Mouse (Mus musculus): ENCODE data around the gene Rtl6. TPM values are rescaled to one million over a fixed set of nuclear protein-coding genes. Genes with fewer than 3 reads are reported as not detected.

Rtl6 gene
- polyA plus RNA-seq, 1 experiment from 2014 or later: 1.1 TPM

- Histone ChIP-seq H3K27me3 (no peaks in the 10 kb centered on the region), H3K27ac (no peak overlapping the region), H3K4me2 (no peak overlapping the region), H3K4me1 (replicated peaks) (no peaks in the 10 kb centered on the region), H3K36me3 (no peaks in the 10 kb centered on the region), H3K4me3 (replicated peaks) (no peak overlapping the region), H3K9me3 (replicated peaks) (no peaks in the 10 kb centered on the region), H3K9ac (no peak overlapping the region)
- DNase-seq (no peak), ATAC-seq (ENCODE audit: low read depth) (no peak)
- WGBS (ENCODE audit: insufficient replicate concordance): 69% methylated on average over 2 of the region's 2 CpGs
These were observed 21.7 kb downstream of the Rtl6 start for GRCm38 (mm10) chr15:84535953-84536352.

DNA sequence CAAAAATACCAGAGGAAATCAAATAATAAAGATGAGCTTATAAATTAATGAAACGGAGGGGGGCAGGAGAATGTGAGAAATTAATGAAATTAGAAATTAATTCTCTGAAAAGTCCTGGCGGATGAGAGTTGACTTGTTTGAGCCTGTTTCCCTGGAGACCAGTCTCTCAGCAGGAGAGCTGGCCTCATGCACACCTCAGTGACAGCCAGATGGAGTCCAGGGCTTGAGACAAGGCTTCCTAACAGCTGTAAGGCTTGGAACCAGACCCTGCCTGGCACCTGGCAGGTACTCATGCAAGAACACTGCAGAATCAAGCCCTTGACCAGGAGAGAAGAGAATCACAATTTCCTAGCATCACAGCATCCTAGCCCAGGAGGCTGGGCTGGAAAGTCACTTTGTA, 25.4 kb downstream of the Rtl6 start:
- no peak overlapping the region for H3K4me3 ChIP-seq (replicated peaks)
- H3K36me3 ChIP-seq: no peaks in the 10 kb centered on the region
- H3K9ac ChIP-seq: no peak overlapping the region

DNA sequence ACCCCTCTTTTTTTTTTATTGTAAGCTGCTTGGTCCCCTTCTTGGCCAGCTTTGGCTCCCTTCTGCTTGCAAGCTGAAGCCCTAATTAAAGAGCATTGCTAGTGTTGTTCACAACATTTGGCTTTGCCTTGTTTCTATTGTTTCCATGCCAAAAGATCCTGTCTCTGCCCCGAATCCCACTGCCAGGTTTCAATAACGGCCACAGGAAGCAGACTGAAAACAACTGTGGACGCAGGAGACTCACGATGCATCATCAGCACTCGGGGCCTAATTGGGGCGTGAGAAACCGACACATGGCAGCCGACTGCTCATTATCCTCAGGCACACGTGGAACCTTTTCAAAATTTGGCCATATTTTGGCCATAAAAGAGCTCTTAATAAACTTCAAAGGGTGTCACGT, 26.1 kb downstream of the Rtl6 start:
- ATAC-seq (ENCODE audit: low read depth): no peak
- 47% methylated on average over 10 of the region's 10 CpGs for WGBS (ENCODE audit: insufficient replicate concordance)
- no peaks in the 10 kb centered on the region for H3K9me3 ChIP-seq (replicated peaks)
- no peak overlapping the region for H3K4me2 ChIP-seq
- no peaks in the 10 kb centered on the region for H3K36me3 ChIP-seq
- H3K27ac ChIP-seq: no peak overlapping the region
- H3K4me1 ChIP-seq (replicated peaks): no peaks in the 10 kb centered on the region
- no peak overlapping the region for H3K9ac ChIP-seq
- DNase-seq: no peak
- no peaks in the 10 kb centered on the region for H3K27me3 ChIP-seq
- H3K4me3 ChIP-seq (replicated peaks): no peak overlapping the region

More for the DNA sequence above, 25.4 kb downstream of the Rtl6 start:
- WGBS (ENCODE audit: insufficient replicate concordance): 60% methylated on average over 2 of the region's 2 CpGs
- Histone ChIP-seq H3K9me3 (replicated peaks) (no peaks in the 10 kb centered on the region), H3K4me2 (no peak overlapping the region), H3K27ac (no peak overlapping the region), H3K4me1 (replicated peaks) (no peaks in the 10 kb centered on the region), H3K27me3 (no peaks in the 10 kb centered on the region)
- no peak for DNase-seq
- ATAC-seq (ENCODE audit: low read depth): no peak

- H3K9me3 ChIP-seq (replicated peaks): no peaks in the 10 kb centered on the region
- DNase-seq (no peak), ATAC-seq (ENCODE audit: low read depth) (no peak)
- no peak overlapping the region for H3K27ac ChIP-seq
- H3K4me3 ChIP-seq (replicated peaks): no peak overlapping the region
- no peaks in the 10 kb centered on the region for H3K36me3 ChIP-seq
- H3K4me1 ChIP-seq (replicated peaks): no peaks in the 10 kb centered on the region
- H3K27me3 ChIP-seq: no peaks in the 10 kb centered on the region
- no peak overlapping the region for H3K9ac ChIP-seq
- no peak overlapping the region for H3K4me2 ChIP-seq
- 53% methylated on average over 14 of the region's 14 CpGs for WGBS (ENCODE audit: insufficient replicate concordance)
These were observed 30.7 kb downstream of the Rtl6 start for GRCm38 (mm10) chr15:84526921-84527320.

GRCm38 (mm10) chr15:84525222-84525883, 32.3 kb downstream of the Rtl6 start:
- Histone ChIP-seq H3K9ac (no peak overlapping the region), H3K4me1 (replicated peaks) (no peaks in the 10 kb centered on the region), H3K27me3 (no peaks in the 10 kb centered on the region), H3K36me3 (no peaks in the 10 kb centered on the region), H3K27ac (no peak overlapping the region), H3K4me2 (no peak overlapping the region), H3K4me3 (replicated peaks) (no peak overlapping the region), H3K9me3 (replicated peaks) (no peaks in the 10 kb centered on the region)
- ATAC-seq (ENCODE audit: low read depth) (no peak), DNase-seq (no peak)
- WGBS (ENCODE audit: insufficient replicate concordance): 56% methylated on average over 5 of the region's 5 CpGs

DNA sequence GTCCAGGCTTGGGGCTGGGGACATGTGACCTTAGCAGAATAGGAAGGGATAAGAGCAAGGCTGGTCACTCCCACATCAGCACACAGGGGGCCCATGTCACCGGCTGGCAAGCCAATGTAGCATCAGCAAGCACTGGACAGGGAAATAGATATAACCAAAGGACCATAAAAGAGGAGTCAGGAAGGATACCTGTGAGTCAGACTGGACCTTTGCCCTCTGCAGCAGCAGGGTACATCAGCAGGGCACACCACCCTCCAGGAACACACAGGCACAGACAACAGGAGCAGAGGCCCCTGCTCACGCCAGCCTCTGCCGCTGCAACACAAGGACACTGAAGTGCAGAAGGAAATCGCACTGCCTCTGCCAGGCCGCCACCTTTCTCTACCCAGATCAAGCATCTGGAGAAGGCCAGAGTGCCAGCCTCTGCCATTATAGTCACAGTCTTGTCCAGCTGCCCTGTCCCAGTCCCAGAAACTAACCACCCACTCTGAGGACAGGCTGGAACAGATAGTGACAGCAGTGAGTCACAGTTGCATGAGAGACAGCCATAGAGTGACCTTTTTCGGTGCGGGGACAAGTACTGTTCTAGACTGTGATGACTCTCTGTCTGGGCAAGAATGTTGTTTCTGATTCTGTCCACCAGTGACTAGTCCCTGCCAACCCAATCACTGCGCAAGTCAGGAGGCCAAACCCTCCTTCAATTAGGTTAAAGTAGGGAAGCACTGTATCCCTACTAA, 34.5 kb downstream of the Rtl6 start:
- no peaks in the 10 kb centered on the region for H3K36me3 ChIP-seq
- ATAC-seq (ENCODE audit: low read depth) (no peak), DNase-seq (no peak)
- H3K4me1 ChIP-seq (replicated peaks): no peaks in the 10 kb centered on the region
- WGBS (ENCODE audit: insufficient replicate concordance): 70% methylated on average over 8 of the region's 8 CpGs
- H3K4me3 ChIP-seq (replicated peaks): no peak overlapping the region
- H3K27me3 ChIP-seq: no peaks in the 10 kb centered on the region
- H3K9me3 ChIP-seq (replicated peaks): no peaks in the 10 kb centered on the region
- no peak overlapping the region for H3K27ac ChIP-seq
- H3K9ac ChIP-seq: no peak overlapping the region
- H3K4me2 ChIP-seq: no peak overlapping the region

- DNase-seq: no peak
- no peaks in the 10 kb centered on the region for H3K9me3 ChIP-seq (replicated peaks)
- H3K27ac ChIP-seq: no peak overlapping the region
- no peaks in the 10 kb centered on the region for H3K4me1 ChIP-seq (replicated peaks)
- H3K4me2 ChIP-seq: no peak overlapping the region
- H3K4me3 ChIP-seq (replicated peaks): no peak overlapping the region
- WGBS (ENCODE audit: insufficient replicate concordance): 57% methylated on average over 4 of the region's 4 CpGs
- H3K9ac ChIP-seq: no peak overlapping the region
- ATAC-seq (ENCODE audit: low read depth): no peak
- no peaks in the 10 kb centered on the region for H3K27me3 ChIP-seq
- H3K36me3 ChIP-seq: no peaks in the 10 kb centered on the region
These were observed 36.1 kb downstream of the Rtl6 start for GRCm38 (mm10) chr15:84521486-84521885.

DNA sequence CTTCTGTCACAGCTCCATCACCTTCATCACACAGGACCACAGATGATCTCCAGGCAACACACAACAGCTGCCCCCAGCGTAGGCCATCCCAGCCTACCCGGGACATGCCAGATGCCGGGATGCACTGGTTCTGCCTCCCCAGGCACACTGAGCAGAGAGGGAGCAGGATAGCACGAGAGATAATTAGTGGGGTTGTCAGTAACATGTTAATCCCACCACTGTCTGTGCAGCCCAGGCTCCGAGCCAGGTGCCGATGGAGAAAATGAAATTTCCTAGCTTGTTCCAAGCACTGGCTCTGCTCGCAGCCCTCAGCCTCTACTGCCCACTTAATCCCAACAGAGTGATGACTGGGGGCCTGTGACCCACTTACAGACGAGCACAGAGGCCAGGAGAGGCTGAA, 39.1 kb downstream of the Rtl6 start:
- H3K9me3 ChIP-seq (replicated peaks): no peaks in the 10 kb centered on the region
- H3K27me3 ChIP-seq: no peaks in the 10 kb centered on the region
- no peak for DNase-seq
- no peaks in the 10 kb centered on the region for H3K36me3 ChIP-seq
- H3K27ac ChIP-seq: no peak overlapping the region
- H3K4me2 ChIP-seq: no peak overlapping the region
- no peak overlapping the region for H3K4me3 ChIP-seq (replicated peaks)
- WGBS (ENCODE audit: insufficient replicate concordance): 66% methylated on average over 8 of the region's 8 CpGs
- H3K4me1 ChIP-seq (replicated peaks): no peaks in the 10 kb centered on the region
- no peak for ATAC-seq (ENCODE audit: low read depth)
- H3K9ac ChIP-seq: no peak overlapping the region

DNA sequence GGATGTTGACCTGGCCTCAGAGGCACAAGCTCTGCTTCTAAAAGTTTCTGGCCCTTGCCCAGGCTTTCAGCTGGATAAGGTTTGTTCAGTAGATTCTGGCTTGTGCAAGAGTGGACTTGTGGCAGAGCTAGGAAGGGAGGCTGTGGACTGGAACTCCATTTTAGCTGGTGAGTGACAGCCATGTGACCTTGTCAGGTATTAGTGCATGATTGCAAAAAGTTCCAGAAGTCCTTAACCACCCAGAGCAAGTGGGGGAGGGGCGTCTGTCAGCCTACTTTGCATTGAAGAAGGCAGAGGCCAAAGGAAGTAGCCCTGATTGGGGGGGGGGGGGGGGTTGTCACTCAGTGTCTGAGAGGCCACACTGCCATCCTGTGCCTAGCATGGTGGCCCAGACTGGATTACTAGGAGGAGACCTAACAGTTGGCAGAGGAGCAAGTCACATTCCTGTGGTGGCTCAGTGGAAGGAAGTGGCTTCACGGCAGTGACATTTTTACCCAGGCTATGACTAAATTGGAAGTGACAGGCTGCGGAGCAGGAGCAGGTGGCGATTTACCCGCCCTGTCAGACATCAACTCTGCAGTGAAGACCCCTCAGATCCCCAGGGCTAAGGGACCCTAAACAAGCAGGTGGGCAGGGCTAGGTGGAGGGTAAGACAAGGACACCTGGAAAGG, 44.9 kb downstream of the Rtl6 start:
- Histone ChIP-seq H3K27me3 (no peaks in the 10 kb centered on the region), H3K4me3 (replicated peaks) (no peak overlapping the region), H3K9ac (no peak overlapping the region), H3K9me3 (replicated peaks) (no peaks in the 10 kb centered on the region), H3K4me2 (no peak overlapping the region), H3K4me1 (replicated peaks) (peaks cover 10% of the 10 kb centered on the region), H3K36me3 (no peaks in the 10 kb centered on the region), H3K27ac (no peak overlapping the region)
- WGBS (ENCODE audit: insufficient replicate concordance): 22% methylated on average over 5 of the region's 5 CpGs
- ATAC-seq (ENCODE audit: low read depth) (no peak), DNase-seq (no peak)

DNA sequence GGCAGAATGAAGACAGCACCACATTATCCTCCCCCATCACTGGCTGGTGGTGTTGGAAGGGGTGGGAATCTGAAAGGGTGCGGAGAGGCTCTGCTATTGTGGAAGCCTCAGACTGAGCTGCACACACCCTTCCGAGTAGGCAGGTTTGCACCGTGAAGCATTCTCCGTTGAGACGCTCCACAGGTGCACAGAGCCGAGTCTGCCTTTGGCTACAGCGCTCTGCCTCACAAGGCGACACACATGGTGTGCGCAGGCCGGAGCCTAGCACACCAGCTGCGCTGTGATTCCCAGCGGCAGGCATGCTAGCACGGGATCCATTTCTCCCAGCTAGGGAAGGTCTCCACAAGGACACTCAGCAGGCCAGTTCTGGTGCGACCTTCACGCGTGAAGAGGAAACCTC, 47.6 kb downstream of the Rtl6 start:
- Histone ChIP-seq H3K27me3 (no peaks in the 10 kb centered on the region), H3K27ac (no peak overlapping the region), H3K4me2 (no peak overlapping the region), H3K4me3 (replicated peaks) (no peak overlapping the region), H3K4me1 (replicated peaks) (peaks cover 10% of the 10 kb centered on the region), H3K9me3 (replicated peaks) (no peaks in the 10 kb centered on the region), H3K9ac (no peak overlapping the region), H3K36me3 (no peaks in the 10 kb centered on the region)
- ATAC-seq (ENCODE audit: low read depth): no peak
- 72% methylated on average over 16 of the region's 16 CpGs for WGBS (ENCODE audit: insufficient replicate concordance)
- DNase-seq: no peak

GRCm38 (mm10) chr15:84509161-84509560, 48.5 kb downstream of the Rtl6 start:
- Histone ChIP-seq H3K4me2 (no peak overlapping the region), H3K4me1 (replicated peaks) (peaks cover 10% of the 10 kb centered on the region), H3K9ac (no peak overlapping the region), H3K36me3 (no peaks in the 10 kb centered on the region), H3K27me3 (no peaks in the 10 kb centered on the region), H3K4me3 (replicated peaks) (no peak overlapping the region), H3K9me3 (replicated peaks) (no peaks in the 10 kb centered on the region), H3K27ac (no peak overlapping the region)
- no peak for ATAC-seq (ENCODE audit: low read depth)
- DNase-seq: no peak
- 68% methylated on average over 5 of the region's 5 CpGs for WGBS (ENCODE audit: insufficient replicate concordance)

Data from liver, embryonic 13.5 days (tissue).